ENCODE assay signal across 23 mouse cellular contexts in the genomic region with DNA sequence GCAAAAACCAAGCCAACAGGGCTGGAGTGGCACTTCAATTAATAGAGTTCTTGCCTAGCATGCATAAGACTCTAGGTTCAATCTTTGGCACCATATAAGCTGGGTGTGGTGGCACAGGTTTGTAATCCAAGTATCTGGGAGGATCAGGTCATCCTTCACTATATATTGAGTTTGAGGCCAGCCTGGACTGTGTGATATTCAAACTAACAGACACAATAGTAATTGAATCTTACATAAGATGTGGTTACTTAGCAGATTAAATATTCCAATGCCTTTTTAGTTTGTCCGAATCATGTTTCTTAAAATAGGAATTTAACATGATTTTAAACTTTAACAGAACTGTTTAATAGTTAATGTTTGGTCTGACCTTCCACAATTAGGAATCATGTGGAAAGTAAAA. TPM values are rescaled to one million over a fixed set of nuclear protein-coding genes. Genes with fewer than 3 reads are reported as not detected.
A peak's percentile ranks its signal among the peaks of the same experiment; 100 is the strongest.
DNase-seq lines count a peak whose midpoint lies in the region; ATAC-seq and TF ChIP-seq lines count a peak whose summit lies in the region.
"Had no signal": no experiment of that assay in that cellular context is flagged by ENCODE, and none has a peak within 500 bp of the region (broad histone marks: within the 10 kb centered on the region; RNA-seq: fewer than 3 reads in every experiment).

No protein-coding gene starts in this region.

- peaks cover 56% of the 10 kb centered on the region for H3K36me3 ChIP-seq in erythroblast, embryonic 14.5 days (ENCODE audit: control insufficient read depth)
- no peaks in the 10 kb centered on the region for H3K36me3 ChIP-seq in kidney, embryonic 16.5 days (ENCODE audit: insufficient read depth, low read length)
- H3K36me3 ChIP-seq in midbrain, embryonic 14.5 days (ENCODE audit: control insufficient read depth, insufficient read depth, low read length): no peaks in the 10 kb centered on the region
- H3K36me3 ChIP-seq in midbrain, postnatal 0 days (ENCODE audit: insufficient read depth, low read length): no peaks in the 10 kb centered on the region
- peaks cover 23% of the 10 kb centered on the region for H3K36me3 ChIP-seq in forebrain, embryonic 10.5 days (replicated peaks)
- H3K36me3 ChIP-seq: embryonic facial prominence, embryonic 15.5 days had no signal

- H3K4me1 ChIP-seq in erythroblast, embryonic 14.5 days (ENCODE audit: control insufficient read depth): peaks cover 68% of the 10 kb centered on the region
- H3K4me1 ChIP-seq in kidney, embryonic 16.5 days (ENCODE audit: insufficient read depth, low read length): peaks cover 15% of the 10 kb centered on the region
- peaks cover 16% of the 10 kb centered on the region for H3K4me1 ChIP-seq in midbrain, embryonic 14.5 days (ENCODE audit: control insufficient read depth, insufficient read depth, low read length)
- H3K4me1 ChIP-seq in midbrain, postnatal 0 days (ENCODE audit: insufficient read depth, low read length): peaks cover 10% of the 10 kb centered on the region
- peaks cover 23% of the 10 kb centered on the region for H3K4me1 ChIP-seq in forebrain, embryonic 10.5 days

- 75% methylated on average over 1 of the region's 1 CpGs for WGBS in kidney, embryonic 16.5 days
- WGBS in midbrain, embryonic 14.5 days: 95% methylated on average over 1 of the region's 1 CpGs
- WGBS in midbrain, postnatal 0 days: 91% methylated on average over 1 of the region's 1 CpGs
- 97% methylated on average over 1 of the region's 1 CpGs for WGBS in forebrain, embryonic 10.5 days

- no peak for ATAC-seq in erythroblast, adult 5-6 weeks (replicated peaks; ENCODE audit: low FRiP score, poor library complexity, severe bottlenecking)
- no peak for ATAC-seq in kidney, embryonic 16.5 days (ENCODE audit: low FRiP score, low TSS enrichment)
- no peak for ATAC-seq in midbrain, embryonic 14.5 days (ENCODE audit: low FRiP score, low TSS enrichment)
- ATAC-seq in midbrain, postnatal 0 days (ENCODE audit: low FRiP score): no peak
- ATAC-seq: CD4-positive, CD25-positive, alpha-beta regulatory T cell, adult 4 months; forebrain, embryonic 14.5 days had no signal

- H3K4me2 ChIP-seq in kidney, embryonic 16.5 days (replicated peaks; ENCODE audit: low read depth, low read length): no peak overlapping the region
- peak overlapping the region; percentile 8; the same call in 1 of the 2 replicates for H3K4me2 ChIP-seq in midbrain, embryonic 14.5 days (ENCODE audit: low read length)
- H3K4me2 ChIP-seq in midbrain, postnatal 0 days (ENCODE audit: low read depth, low read length, poor library complexity, severe bottlenecking): no peak overlapping the region

- H3K4me3 ChIP-seq in erythroblast, embryonic 14.5 days (replicated peaks): peak overlapping the region; percentile 98
- H3K4me3 ChIP-seq in kidney, embryonic 16.5 days (ENCODE audit: low read length): no peak overlapping the region
- H3K4me3 ChIP-seq in midbrain, embryonic 14.5 days (replicated peaks; ENCODE audit: low read depth, low read length): no peak overlapping the region
- no peak overlapping the region for H3K4me3 ChIP-seq in midbrain, postnatal 0 days (ENCODE audit: low read depth, low read length)
- H3K4me3 ChIP-seq in forebrain, embryonic 10.5 days: no peak overlapping the region
- H3K4me3 ChIP-seq: embryonic facial prominence, embryonic 15.5 days had no signal

- DNase-seq in kidney, adult 11 months: peak; percentile 19
- DNase-seq in midbrain, embryonic 14.5 days: no peak
- no peak for DNase-seq in midbrain, postnatal 0 days (ENCODE audit: low spot score)
- no peak for DNase-seq in MN1 (ENCODE audit: low spot score)
- no peak for DNase-seq in forebrain, embryonic 10.5 days (ENCODE audit: extremely low spot score, low spot score)
- DNase-seq: adrenal gland, postnatal 10 days; B cell, adult 2 months; cerebellum, adult 11 months; cerebellum, adult 8-10 months; cerebellum, postnatal 14 days; embryo, embryonic 11 days; gastrocnemius, adult 2 months; gastrocnemius, postnatal 25 days; heart, adult 18-20 months had no signal

- H3K9ac ChIP-seq in kidney, embryonic 16.5 days (replicated peaks; ENCODE audit: low read length): no peak overlapping the region
- no peak overlapping the region for H3K9ac ChIP-seq in midbrain, embryonic 14.5 days (replicated peaks; ENCODE audit: low read length)
- H3K9ac ChIP-seq in midbrain, postnatal 0 days (replicated peaks; ENCODE audit: low read length, poor library complexity, severe bottlenecking): no peak overlapping the region
- H3K9ac ChIP-seq: embryonic facial prominence, embryonic 15.5 days; heart, embryonic 12.5 days had no signal

- H3K9me3 ChIP-seq in erythroblast, embryonic 14.5 days (ENCODE audit: control insufficient read depth, low read length): no peaks in the 10 kb centered on the region
- no peaks in the 10 kb centered on the region for H3K9me3 ChIP-seq in kidney, embryonic 16.5 days (ENCODE audit: low read length)
- H3K9me3 ChIP-seq in midbrain, embryonic 14.5 days (ENCODE audit: control insufficient read depth, low read length): no peaks in the 10 kb centered on the region
- H3K9me3 ChIP-seq in midbrain, postnatal 0 days (ENCODE audit: low read length): no peaks in the 10 kb centered on the region
- no peaks in the 10 kb centered on the region for H3K9me3 ChIP-seq in forebrain, embryonic 10.5 days
- H3K9me3 ChIP-seq: embryonic facial prominence, embryonic 15.5 days; G1E; heart, embryonic 12.5 days had no signal

- no peak overlapping the region for H3K27ac ChIP-seq in kidney, embryonic 16.5 days (ENCODE audit: low read length)
- H3K27ac ChIP-seq in midbrain, embryonic 14.5 days (replicated peaks; ENCODE audit: low read depth, low read length): no peak overlapping the region
- no peak overlapping the region for H3K27ac ChIP-seq in midbrain, postnatal 0 days (ENCODE audit: low read depth, low read length)
- no peak overlapping the region for H3K27ac ChIP-seq in forebrain, embryonic 10.5 days
- H3K27ac ChIP-seq: embryonic facial prominence, embryonic 15.5 days; gastrocnemius, adult 2 months; hindbrain, embryonic 14.5 days had no signal

- no peaks in the 10 kb centered on the region for H3K27me3 ChIP-seq in erythroblast, embryonic 14.5 days (ENCODE audit: control insufficient read depth)
- no peaks in the 10 kb centered on the region for H3K27me3 ChIP-seq in kidney, embryonic 16.5 days (ENCODE audit: insufficient read depth, low read length)
- no peaks in the 10 kb centered on the region for H3K27me3 ChIP-seq in midbrain, embryonic 14.5 days (ENCODE audit: control insufficient read depth, insufficient read depth, low read length)
- no peaks in the 10 kb centered on the region for H3K27me3 ChIP-seq in midbrain, postnatal 0 days (ENCODE audit: insufficient read depth, low read length)
- H3K27me3 ChIP-seq in forebrain, embryonic 10.5 days (ENCODE audit: poor library complexity, severe bottlenecking): no peaks in the 10 kb centered on the region
- H3K27me3 ChIP-seq: embryonic facial prominence, embryonic 15.5 days; heart, embryonic 12.5 days had no signal

- TF ChIP-seq CTCF in midbrain, postnatal 0 days (IDR thresholded peaks at IDR 0.05): no peak

RNA-seq across cellular contexts. Expression of a gene that starts 2.8 kb away (rescaled TPM):
- polyA plus RNA-seq in erythroblast, embryonic 14.5 days (2012): 106 and 113 TPM in 2 replicates
- total RNA-seq in erythroblast, adult 5-6 weeks (2015; ENCODE audit: low replicate concordance): 375 and 403 TPM in 2 replicates
- total RNA-seq in erythroblast, adult 5-6 weeks (2017; ENCODE audit: low replicate concordance): 937 and 1,092 TPM in 2 replicates
- polyA plus RNA-seq in kidney, embryonic 16.5 days (2015; fragmentation: Nextera tagmentation; extraction: Ambion mirVana): 217 and 219 TPM in 2 replicates
- 204 and 221 TPM in 2 replicates for polyA plus RNA-seq in midbrain, embryonic 14.5 days (2014; fragmentation: Nextera tagmentation; extraction: Ambion mirVana)
- total RNA-seq in midbrain, postnatal 0 days (2014; rRNA removed): 284 and 301 TPM in 2 replicates
- polyA plus RNA-seq in midbrain, postnatal 0 days (2015; fragmentation: Nextera tagmentation; extraction: Ambion mirVana): 161 and 166 TPM in 2 replicates
- polyA plus RNA-seq in forebrain, embryonic 10.5 days (2016; fragmentation: Nextera tagmentation; extraction: Ambion mirVana): 182 and 186 TPM in 2 replicates

RNA-seq across cellular contexts. Expression of a gene that starts 50.6 kb away (rescaled TPM):
- polyA plus RNA-seq in erythroblast, embryonic 14.5 days (2012): 0.26 and 0.44 TPM in 2 replicates
- total RNA-seq in erythroblast, adult 5-6 weeks (2015; ENCODE audit: low replicate concordance): 5.6 and 9.0 TPM in 2 replicates
- 4.7 and 5.4 TPM in 2 replicates for total RNA-seq in erythroblast, adult 5-6 weeks (2017; ENCODE audit: low replicate concordance)
- 5.6 and 9.5 TPM in 2 replicates for polyA plus RNA-seq in kidney, embryonic 16.5 days (2015; fragmentation: Nextera tagmentation; extraction: Ambion mirVana)
- polyA plus RNA-seq in midbrain, embryonic 14.5 days (2014; fragmentation: Nextera tagmentation; extraction: Ambion mirVana): 21.7 and 30.6 TPM in 2 replicates
- 35.5 and 44.1 TPM in 2 replicates for total RNA-seq in midbrain, postnatal 0 days (2014; rRNA removed)
- 17.6 and 20.3 TPM in 2 replicates for polyA plus RNA-seq in midbrain, postnatal 0 days (2015; fragmentation: Nextera tagmentation; extraction: Ambion mirVana)
- polyA plus RNA-seq in forebrain, embryonic 10.5 days (2016; fragmentation: Nextera tagmentation; extraction: Ambion mirVana): 7.7 and 11.7 TPM in 2 replicates
